Mouse (Mus musculus) bone marrow, adult 2 months (tissue): ENCODE measurements around the gene Acd. TPM values are rescaled to one million over a fixed set of nuclear protein-coding genes. Genes with fewer than 3 reads are reported as not detected.

Source experiments
- H3K27ac ChIP-seq: fragments of 200-500 bp; 2 replicates; pipeline ENCODE4 v1.5.1; 2012; ENCODE audit warnings: low read depth, mild to moderate bottlenecking, control low read depth, inconsistent platforms, low read length; ENCODE audit not compliant: control insufficient read depth, poor library complexity, insufficient read depth
- H3K4me1 ChIP-seq: fragments of 200-500 bp; 2 replicates; pipeline ENCODE4 v1.6.1; 2011; ENCODE audit warnings: low read length; ENCODE audit not compliant: control insufficient read depth, insufficient read depth
- H3K4me3 ChIP-seq: fragments of 200-500 bp; replicated peaks from 2 replicates; pipeline ENCODE3; 2011; ENCODE audit warnings: mild to moderate bottlenecking, low read depth, low read length, control low read depth; ENCODE audit not compliant: control insufficient read depth
- CTCF ChIP-seq: fragments of 200-500 bp; IDR thresholded peaks from 2 replicates; pipeline ENCODE4 v1.5.1; 2011; ENCODE audit warnings: low read length, control low read depth; ENCODE audit not compliant: control insufficient read depth, insufficient read depth
- POLR2A ChIP-seq: fragments of 200-500 bp; IDR thresholded peaks from 2 replicates; pipeline ENCODE4 v1.6.1; 2011; ENCODE audit warnings: low read depth, mild to moderate bottlenecking, control low read depth, low read length, borderline replicate concordance; ENCODE audit not compliant: control insufficient read depth
- WGBS: fragments of 180-500 bp; shearing (Covaris S2); methylation state at CpG from one replicate; pipeline ENCODE4 v1.1.7; 2018; 5-methylcytosine and 5-hydroxymethylcytosine counted together
- polyA plus RNA-seq: library from polyadenylated mRNA; stranded (reverse); fragments of >200 nt; gene quantifications from 2 replicates; pipeline ENCODE4 v1.2.4, GENCODE M21; 2011; ENCODE audit warnings: low replicate concordance; ENCODE audit not compliant: missing spikeins, insufficient read depth, insufficient read length

Acd gene
- polyA plus RNA-seq, 1 experiment: 33.4 TPM

GRCm38 (mm10) chr8:105719637-105720036, 18.7 kb upstream of the Acd start:
- Histone ChIP-seq H3K27ac (no peak overlapping the region), H3K4me1 (no peaks in the 10 kb centered on the region), H3K4me3 (no peak overlapping the region)
- 83% methylated on average over 4 of the region's 4 CpGs for WGBS
- TF ChIP-seq POLR2A (no peak), CTCF (no peak)

GRCm38 (mm10) chr8:105716302-105716945, 15.5 kb upstream of the Acd start:
- H3K4me3 ChIP-seq: no peak overlapping the region
- TF ChIP-seq CTCF: no peak
- TF ChIP-seq POLR2A: no peak
- no peak overlapping the region for H3K27ac ChIP-seq
- no peaks in the 10 kb centered on the region; the same call in 1 of the 2 replicates for H3K4me1 ChIP-seq
- 93% methylated on average over 15 of the region's 15 CpGs for WGBS

GRCm38 (mm10) chr8:105715042-105715441, 14.1 kb upstream of the Acd start:
- no peak for TF ChIP-seq CTCF
- no peak for TF ChIP-seq POLR2A
- WGBS: 12% methylated on average over 6 of the region's 6 CpGs
- peak overlapping the region; percentile 32 for H3K27ac ChIP-seq

GRCm38 (mm10) chr8:105714139-105714538, 13.2 kb upstream of the Acd start:
- TF ChIP-seq CTCF (peak; percentile 92), POLR2A (no peak)
- no peak overlapping the region for H3K27ac ChIP-seq
- 2% methylated on average over 3 of the region's 3 CpGs for WGBS
- no peaks in the 10 kb centered on the region; the same call in 1 of the 2 replicates for H3K4me1 ChIP-seq
- no peak overlapping the region for H3K4me3 ChIP-seq

More at GRCm38 (mm10) chr8:105715042-105715441, 14.1 kb upstream of the Acd start:
- Histone ChIP-seq H3K4me1 (no peaks in the 10 kb centered on the region; the same call in 1 of the 2 replicates), H3K4me3 (no peak overlapping the region)

- WGBS: 72% methylated on average over 3 of the region's 3 CpGs
- no peak for TF ChIP-seq CTCF
- TF ChIP-seq POLR2A: no peak
Observed at GRCm38 (mm10) chr8:105712286-105712685, 11.4 kb upstream of the Acd start.

GRCm38 (mm10) chr8:105709317-105709716, 8.4 kb upstream of the Acd start:
- Histone ChIP-seq H3K27ac (no peak overlapping the region), H3K4me1 (peaks cover 5% of the 10 kb centered on the region; the same call in 1 of the 2 replicates), H3K4me3 (no peak overlapping the region)
- 85% methylated on average over 13 of the region's 14 CpGs for WGBS
- TF ChIP-seq POLR2A (no peak), CTCF (no peak)

More at GRCm38 (mm10) chr8:105712286-105712685, 11.4 kb upstream of the Acd start:
- Histone ChIP-seq H3K27ac (no peak overlapping the region), H3K4me1 (peaks cover 3% of the 10 kb centered on the region; the same call in 1 of the 2 replicates), H3K4me3 (no peak overlapping the region)

GRCm38 (mm10) chr8:105708675-105709074, 7.8 kb upstream of the Acd start:
- Histone ChIP-seq H3K27ac (no peak overlapping the region), H3K4me3 (no peak overlapping the region), H3K4me1 (peaks cover 5% of the 10 kb centered on the region; the same call in 1 of the 2 replicates)
- no peak for TF ChIP-seq CTCF
- TF ChIP-seq POLR2A: no peak
- 89% methylated on average over 8 of the region's 8 CpGs for WGBS

GRCm38 (mm10) chr8:105707498-105708403, 6.8 kb upstream of the Acd start, which contains the start of the genes 4933405L10Rik and Enkd1:
Gene 4933405L10Rik (plus strand): TSS chr8:105707655.
Gene Enkd1 (minus strand): TSS chr8:105708210.
- TF ChIP-seq POLR2A (no peak), CTCF (no peak)
- Histone ChIP-seq H3K4me3 (peak within 1 kb of the TSS; percentile 67), H3K27ac (no peak within 1 kb of the TSS), H3K4me1 (peaks cover 5% of the 10 kb centered on the region; the same call in 1 of the 2 replicates)
- WGBS: 1% methylated on average over 55 of the region's 55 CpGs

GRCm38 (mm10) chr8:105706426-105706825, 5.5 kb upstream of the Acd start:
- TF ChIP-seq CTCF: no peak
- TF ChIP-seq POLR2A: no peak
- WGBS: 86% methylated on average over 12 of the region's 12 CpGs
- H3K27ac ChIP-seq: no peak overlapping the region
- H3K4me1 ChIP-seq: peaks cover 7% of the 10 kb centered on the region; the same call in 1 of the 2 replicates
- no peak overlapping the region for H3K4me3 ChIP-seq
